Mouse (Mus musculus): ENCODE results near the gene Ppp1r36.
A peak's percentile ranks its signal among the peaks of the same experiment; 100 is the strongest.
"Not testable (repeated sequence)": the region's sequence is repeated elsewhere in the genome, so short reads cannot be mapped to it uniquely, and the experiment has no call there.

The Ppp1r36 gene

DNA sequence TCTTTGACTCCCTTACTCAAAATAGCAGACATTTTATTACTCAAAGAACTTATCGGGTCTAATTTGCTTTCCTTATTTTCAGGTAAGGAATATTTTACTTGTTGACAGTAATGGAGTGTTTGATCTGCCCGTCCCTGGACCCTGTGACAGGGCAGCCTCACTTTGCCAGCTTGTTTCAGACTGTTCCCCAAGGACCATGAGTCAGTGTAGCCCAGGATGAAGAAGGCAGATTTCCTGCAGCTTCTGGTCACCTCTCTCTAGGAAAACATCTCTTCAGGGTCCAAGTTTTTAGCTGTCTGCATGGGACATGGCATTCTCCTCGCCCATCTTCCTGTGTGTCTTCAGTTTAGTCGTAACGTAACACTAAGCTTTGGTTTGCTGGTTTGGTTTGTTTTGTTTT, 20.1 kb upstream of the Ppp1r36 start:
- no peak for DNase-seq (ENCODE audit: low spot score in 2 of 2)

GRCm38 (mm10) chr12:76401674-76402073, 15.7 kb upstream of the Ppp1r36 start:
- DNase-seq (ENCODE audit: low spot score in 2 of 2), result no peak

- DNase-seq (ENCODE audit: low spot score in 2 of 2), result no peak
Measured at GRCm38 (mm10) chr12:76402991-76403885, 14.1 kb upstream of the Ppp1r36 start.

- peak; percentile 98 for DNase-seq (ENCODE audit: low spot score in 2 of 2)
Measured at GRCm38 (mm10) chr12:76403886-76404537, 13.3 kb upstream of the Ppp1r36 start, which contains the start of gene Hspa2. Hspa2 (plus strand) TSS chr12:76404176.

- no peak for DNase-seq (ENCODE audit: low spot score in 2 of 2)
Measured at GRCm38 (mm10) chr12:76404836-76405182, 12.5 kb upstream of the Ppp1r36 start.

- DNase-seq (ENCODE audit: low spot score in 2 of 2), result peak; percentile 13 to 17
Measured at GRCm38 (mm10) chr12:76405183-76405970, 12.0 kb upstream of the Ppp1r36 start.

DNA sequence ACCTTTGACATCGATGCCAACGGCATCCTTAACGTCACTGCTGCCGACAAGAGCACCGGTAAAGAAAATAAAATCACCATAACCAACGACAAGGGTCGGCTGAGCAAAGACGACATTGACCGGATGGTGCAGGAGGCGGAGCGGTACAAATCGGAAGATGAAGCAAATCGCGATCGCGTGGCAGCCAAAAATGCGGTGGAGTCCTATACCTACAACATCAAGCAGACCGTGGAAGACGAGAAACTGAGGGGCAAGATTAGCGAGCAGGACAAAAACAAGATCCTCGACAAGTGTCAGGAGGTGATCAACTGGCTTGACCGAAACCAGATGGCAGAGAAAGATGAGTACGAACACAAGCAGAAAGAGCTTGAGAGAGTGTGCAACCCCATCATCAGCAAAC, 11.4 kb upstream of the Ppp1r36 start:
- peak; percentile 10 to 20 for DNase-seq (ENCODE audit: low spot score in 2 of 2)

GRCm38 (mm10) chr12:76407184-76407583, 10.2 kb upstream of the Ppp1r36 start:
- no peak for DNase-seq (ENCODE audit: low spot score in 2 of 2)

- DNase-seq (ENCODE audit: low spot score in 2 of 2), result no peak
Measured at GRCm38 (mm10) chr12:76409166-76409565, 8.2 kb upstream of the Ppp1r36 start.

DNA sequence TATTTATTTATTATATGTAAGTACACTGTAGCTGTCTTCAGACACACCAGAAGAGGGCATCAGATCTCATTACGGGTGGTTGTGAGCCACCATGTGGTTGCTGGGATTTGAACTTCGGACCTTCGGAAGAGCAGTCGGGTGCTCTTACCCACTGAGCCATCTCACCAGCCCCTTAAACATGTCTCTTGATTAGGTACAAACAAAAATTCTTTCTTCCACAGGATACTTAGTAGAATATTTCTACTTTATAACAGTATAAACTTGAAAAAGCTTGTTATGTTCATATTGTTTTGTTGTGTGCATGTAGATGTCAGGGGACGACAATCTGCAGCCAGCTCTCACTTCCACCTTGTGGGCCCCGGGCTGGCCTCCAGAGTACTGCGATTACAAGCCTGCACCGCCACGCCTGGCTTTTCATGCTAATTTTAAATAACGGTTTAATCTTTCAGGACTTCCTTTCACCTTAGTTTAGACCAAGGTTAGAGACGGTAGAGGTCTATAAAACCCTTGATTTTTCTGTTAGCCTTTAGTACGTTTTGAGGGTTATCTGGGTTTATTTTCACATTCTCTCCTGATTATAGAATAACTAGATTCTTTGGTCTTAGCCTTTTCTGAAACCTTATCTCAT, 1.8 kb upstream of the Ppp1r36 start:
- peak in 1 of 2 experiments; percentile 18 for DNase-seq (ENCODE audit: low spot score in 2 of 2)

- no peak for DNase-seq (ENCODE audit: low spot score in 2 of 2)
Measured at GRCm38 (mm10) chr12:76418346-76418745, 1.0 kb downstream of the Ppp1r36 start.

DNA sequence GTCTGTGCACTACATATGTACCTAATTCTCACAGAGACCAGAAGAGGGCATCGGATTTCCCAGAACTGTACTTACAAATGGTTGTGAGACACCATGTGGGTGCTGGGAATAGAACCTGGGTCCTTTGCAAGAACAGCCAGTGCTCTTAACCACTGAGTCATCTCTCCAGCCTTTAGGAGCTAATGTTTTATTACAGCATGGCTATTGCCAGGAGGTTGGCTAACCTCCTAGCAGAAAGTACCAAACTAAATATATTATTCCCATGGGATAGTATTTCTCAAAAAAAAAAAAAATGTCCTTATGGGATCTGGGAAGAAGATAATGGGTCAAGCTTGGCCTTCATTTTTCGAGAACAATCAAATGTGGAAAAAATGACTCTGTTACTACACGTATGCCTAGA, 7.9 kb downstream of the Ppp1r36 start:
- no peak for DNase-seq (ENCODE audit: low spot score in 2 of 2)

DNA sequence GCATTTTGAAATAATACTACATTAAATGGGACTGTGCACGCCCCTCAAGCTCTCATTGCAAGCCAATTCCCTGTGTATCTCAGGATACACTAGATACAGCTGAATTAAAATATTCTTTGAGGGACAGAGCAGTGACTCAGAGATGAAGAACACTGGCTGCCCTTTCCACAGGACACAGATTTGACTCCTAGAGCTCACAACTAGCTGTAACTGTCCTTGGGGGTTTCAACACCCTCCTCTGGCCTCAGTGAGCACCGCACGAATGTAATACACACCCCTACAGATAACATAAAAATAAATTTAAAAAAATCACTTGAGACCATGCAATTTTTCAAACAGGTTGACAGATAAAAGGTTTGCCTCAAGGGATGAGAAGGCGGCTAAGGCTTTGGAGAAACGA, 10.2 kb downstream of the Ppp1r36 start:
- DNase-seq (ENCODE audit: low spot score in 2 of 2), result no peak

DNA sequence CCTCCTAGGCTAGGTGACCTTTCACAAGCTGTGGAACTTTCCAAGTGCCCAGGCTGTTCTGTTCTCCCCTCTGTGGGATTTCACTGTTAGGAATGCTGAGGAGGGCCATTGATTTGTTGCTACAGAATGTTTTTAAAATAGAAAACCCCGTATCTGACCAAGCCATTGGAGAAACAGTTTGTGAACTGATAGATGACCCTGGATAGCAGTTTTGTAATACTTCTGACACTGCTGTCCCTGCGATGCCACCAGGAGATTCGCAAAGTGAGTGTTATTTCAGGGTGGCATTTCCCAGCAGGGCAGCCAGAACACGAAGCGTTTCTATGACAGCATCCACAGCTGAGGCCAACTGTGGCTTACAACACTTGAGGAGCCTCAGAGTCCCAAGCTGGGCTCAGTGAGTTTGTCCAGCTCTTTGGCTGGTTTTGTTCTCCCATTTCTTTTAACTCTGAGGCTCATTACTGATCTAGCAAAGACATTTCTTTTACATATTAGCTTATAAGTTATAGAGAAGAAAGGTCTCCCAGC, 13.6 kb downstream of the Ppp1r36 start:
- DNase-seq (ENCODE audit: low spot score in 2 of 2), result no peak

- DNase-seq (ENCODE audit: low spot score in 2 of 2), result no peak
Measured at GRCm38 (mm10) chr12:76431431-76431830, 14.1 kb downstream of the Ppp1r36 start.

DNA sequence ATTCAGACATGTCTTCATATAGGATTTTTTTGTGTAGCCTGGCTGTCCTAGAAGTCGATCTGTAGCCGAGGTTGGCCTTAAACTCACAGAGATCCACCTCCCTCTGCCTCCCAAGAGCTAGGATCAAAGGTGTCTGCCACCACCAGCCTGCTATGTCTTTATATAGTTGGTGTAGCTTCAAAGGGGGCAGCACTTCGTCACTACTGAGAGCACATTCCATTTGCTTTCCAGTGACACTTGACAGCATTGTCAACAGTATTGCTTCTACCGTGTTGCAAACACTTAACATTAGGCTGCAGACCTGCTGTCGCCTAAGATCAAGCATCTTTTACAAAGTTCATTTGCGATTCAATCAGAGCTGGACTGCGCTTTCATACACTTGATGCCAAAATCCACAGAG, 16.8 kb downstream of the Ppp1r36 start:
- no peak for DNase-seq (ENCODE audit: low spot score in 2 of 2)

DNA sequence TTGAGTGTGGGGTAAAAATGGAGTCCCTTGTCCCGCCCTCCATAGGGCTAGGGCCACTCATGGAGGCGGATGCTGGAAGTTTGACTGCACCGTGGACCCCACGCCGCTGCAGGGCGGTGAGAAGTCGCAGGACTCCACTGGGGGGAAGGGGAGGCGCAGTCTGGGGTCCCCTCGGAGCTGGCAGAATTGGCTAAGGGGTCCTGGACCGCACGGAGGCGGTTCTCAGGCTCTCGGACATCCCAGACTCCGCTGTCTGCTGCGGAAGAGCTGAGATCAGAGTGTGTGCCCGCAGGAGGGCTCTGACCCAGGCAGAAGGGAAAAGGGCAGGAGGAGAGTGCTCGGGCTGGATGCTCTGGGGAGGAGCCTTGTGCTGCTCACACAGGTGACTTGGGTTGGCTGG, 17.7 kb downstream of the Ppp1r36 start:
- DNase-seq (ENCODE audit: low spot score in 2 of 2), result no peak

DNA sequence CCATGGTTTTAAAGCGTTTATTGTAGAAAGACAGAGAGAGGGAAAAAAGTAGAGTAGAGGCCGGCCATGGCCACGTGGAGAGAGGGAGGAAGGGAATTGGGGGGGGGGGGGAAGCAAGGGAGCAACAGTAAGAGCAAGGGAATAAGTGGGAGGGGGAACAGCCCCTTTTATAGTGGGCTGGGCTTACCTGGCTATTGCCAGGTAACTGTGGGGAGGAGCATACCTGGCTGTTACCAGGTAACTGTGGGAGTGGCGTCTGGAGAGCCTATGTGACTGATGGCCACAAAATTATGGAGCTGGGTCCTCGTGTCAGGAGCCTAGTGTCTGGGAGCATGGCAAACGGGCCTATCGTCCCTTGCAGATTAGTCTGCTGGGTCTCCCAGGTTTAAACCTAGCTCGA, 18.2 kb downstream of the Ppp1r36 start:
- DNase-seq (ENCODE audit: low spot score in 2 of 2), result no peak

DNA sequence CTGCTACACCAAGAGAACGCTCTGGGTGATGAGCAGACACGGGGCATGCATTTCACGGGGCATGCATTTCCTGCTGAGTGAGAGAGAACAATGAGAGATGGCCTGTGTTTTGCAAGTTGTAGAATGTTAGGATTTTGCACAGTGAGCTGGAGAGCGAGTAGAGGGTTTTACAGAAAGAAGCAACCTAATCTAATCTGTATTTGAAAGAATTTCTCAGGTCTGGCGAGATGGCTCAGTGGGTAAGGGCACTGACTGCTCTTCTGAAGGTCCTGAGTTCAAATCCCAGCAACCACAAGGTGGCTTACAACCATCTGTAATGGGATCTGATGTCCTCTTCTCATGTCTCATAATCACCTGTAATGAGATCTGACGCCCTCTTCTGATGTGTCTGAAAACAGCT, 26.1 kb downstream of the Ppp1r36 start:
- not testable (repeated sequence) for DNase-seq (ENCODE audit: low spot score in 2 of 2)

GRCm38 (mm10) chr12:76444359-76444772, 27.0 kb downstream of the Ppp1r36 start:
- no peak for DNase-seq (ENCODE audit: low spot score in 2 of 2)

DNA sequence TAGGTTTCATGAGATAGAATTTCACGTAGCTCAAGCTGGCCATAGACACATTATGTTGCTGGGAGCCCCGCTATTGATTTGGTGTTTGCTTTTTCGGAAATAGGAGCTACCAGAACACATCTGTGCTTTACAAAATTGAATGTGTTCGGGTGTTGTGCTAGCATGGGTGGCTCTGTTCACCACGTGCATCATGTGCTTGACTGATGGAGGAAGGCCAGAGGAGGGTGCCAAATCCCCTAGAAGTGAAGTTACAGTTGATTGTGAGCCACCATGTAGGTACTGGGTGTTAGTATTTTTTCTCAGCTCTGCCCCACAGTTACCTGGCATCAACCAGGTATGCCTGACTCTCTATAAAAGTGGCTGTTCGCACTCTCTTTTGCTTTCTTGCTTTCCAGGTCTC, 27.5 kb downstream of the Ppp1r36 start:
- no peak for DNase-seq (ENCODE audit: low spot score in 2 of 2)

- no peak for DNase-seq (ENCODE audit: low spot score in 2 of 2)
Measured at GRCm38 (mm10) chr12:76446201-76446600, 28.9 kb downstream of the Ppp1r36 start.
